Comparison of ENCODE assay signal across 8 mouse cellular contexts in genomic region chr17:35896781-35897643, GRCm38 (mm10). TPM values are rescaled to one million over a fixed set of nuclear protein-coding genes. Genes with fewer than 3 reads are reported as not detected.
DNase-seq lines count a peak whose midpoint lies in the region; ATAC-seq and TF ChIP-seq lines count a peak whose summit lies in the region.

Gene 2310061I04Rik (minus strand): TSS chr17:35897431.

- H3K4me2 ChIP-seq in kidney, embryonic 14.5 days (replicated peaks; ENCODE audit: low read depth, low read length): peak within 1 kb of the TSS; percentile 88
- H3K4me2 ChIP-seq in limb, embryonic 15.5 days: peak within 1 kb of the TSS; percentile 98
- peak within 1 kb of the TSS; percentile 98 for H3K4me2 ChIP-seq in midbrain, postnatal 0 days (ENCODE audit: low read depth, low read length, poor library complexity, severe bottlenecking)

- peak within 1 kb of the TSS; percentile 98 for H3K27ac ChIP-seq in heart, embryonic 10.5 days
- peak within 1 kb of the TSS; percentile 82 for H3K27ac ChIP-seq in kidney, embryonic 14.5 days (ENCODE audit: low read depth, low read length)
- H3K27ac ChIP-seq in limb, embryonic 15.5 days: peak within 1 kb of the TSS; percentile 86
- H3K27ac ChIP-seq in midbrain, postnatal 0 days (ENCODE audit: low read depth, low read length): peak within 1 kb of the TSS; percentile 94

- peak within 1 kb of the TSS; percentile 89 for H3K9ac ChIP-seq in kidney, embryonic 14.5 days (ENCODE audit: low read depth, low read length)
- H3K9ac ChIP-seq in limb, embryonic 15.5 days: peak within 1 kb of the TSS; percentile 79
- H3K9ac ChIP-seq in midbrain, postnatal 0 days (replicated peaks; ENCODE audit: low read length, poor library complexity, severe bottlenecking): peak within 1 kb of the TSS; percentile 90

- H3K4me1 ChIP-seq in heart, embryonic 10.5 days: peaks cover 18% of the 10 kb centered on the region
- peaks cover 12% of the 10 kb centered on the region for H3K4me1 ChIP-seq in kidney, embryonic 14.5 days (ENCODE audit: control insufficient read depth, insufficient read depth, low read length)
- peaks cover 18% of the 10 kb centered on the region for H3K4me1 ChIP-seq in limb, embryonic 15.5 days
- H3K4me1 ChIP-seq in midbrain, postnatal 0 days (ENCODE audit: insufficient read depth, low read length): 0 out of 2 replicates have a peak, but pooled peaks cover 3% of the 10 kb centered on the region

- DNase-seq in brain, adult 2 months (ENCODE audit: low read depth, low spot score): peak; percentile 96
- peak; percentile 93 for DNase-seq in heart, embryonic 10.5 days (ENCODE audit: low spot score)
- DNase-seq in midbrain, postnatal 0 days (ENCODE audit: low spot score): peak; percentile 96
- DNase-seq in spleen, postnatal 10 days (ENCODE audit: low spot score in 2 of 2): peak; percentile 82 to 93

- peak; percentile 88 for ATAC-seq in erythroblast, adult 5-6 weeks (replicated peaks; ENCODE audit: low FRiP score, poor library complexity, severe bottlenecking)
- peak; percentile 93 for ATAC-seq in kidney, embryonic 14.5 days (ENCODE audit: low FRiP score, low TSS enrichment)
- ATAC-seq in limb, embryonic 15.5 days (ENCODE audit: insufficient number of reproducible peaks, low FRiP score, low TSS enrichment, low read depth): peak; percentile 90
- peak; percentile 92 for ATAC-seq in midbrain, postnatal 0 days (ENCODE audit: low FRiP score)

- H3K79me2 ChIP-seq in C2C12 (ENCODE audit: control insufficient read depth, insufficient read depth): peaks cover 18% of the 10 kb centered on the region

- peak within 1 kb of the TSS; percentile 70 for H3ac ChIP-seq in C2C12 (ENCODE audit: control insufficient read depth, insufficient read length, low read depth)

- WGBS in heart, embryonic 10.5 days: under 1% methylated on average over 67 of the region's 86 CpGs
- WGBS in kidney, embryonic 14.5 days: under 1% methylated on average over 61 of the region's 86 CpGs
- under 1% methylated on average over 86 of the region's 86 CpGs for WGBS in limb, embryonic 15.5 days
- WGBS in midbrain, postnatal 0 days: under 1% methylated on average over 60 of the region's 86 CpGs

- peaks cover 4% of the 10 kb centered on the region for H3K79me3 ChIP-seq in C2C12 (ENCODE audit: low read depth)

- no peak for TF ChIP-seq CTCF in C2C12 (IDR thresholded peaks at IDR 0.05; ENCODE audit: control insufficient read depth, insufficient read depth, insufficient read length)
- TF ChIP-seq CTCF in midbrain, postnatal 0 days (IDR thresholded peaks at IDR 0.05): no peak

- no peaks in the 10 kb centered on the region for H3K9me3 ChIP-seq in heart, embryonic 10.5 days
- H3K9me3 ChIP-seq in kidney, embryonic 14.5 days (ENCODE audit: control insufficient read depth, low read length): no peaks in the 10 kb centered on the region
- H3K9me3 ChIP-seq in limb, embryonic 15.5 days: no peaks in the 10 kb centered on the region
- H3K9me3 ChIP-seq in midbrain, postnatal 0 days (ENCODE audit: low read length): no peaks in the 10 kb centered on the region

- peaks cover 28% of the 10 kb centered on the region for H3K36me3 ChIP-seq in C2C12 (ENCODE audit: control insufficient read depth, insufficient read depth)
- peaks cover 62% of the 10 kb centered on the region for H3K36me3 ChIP-seq in heart, embryonic 10.5 days
- H3K36me3 ChIP-seq in kidney, embryonic 14.5 days (ENCODE audit: control insufficient read depth, insufficient read depth, low read length): peaks cover 57% of the 10 kb centered on the region
- H3K36me3 ChIP-seq in limb, embryonic 15.5 days: peaks cover 56% of the 10 kb centered on the region
- peaks cover 39% of the 10 kb centered on the region for H3K36me3 ChIP-seq in midbrain, postnatal 0 days (ENCODE audit: insufficient read depth, low read length)

- H3K27me3 ChIP-seq in C2C12 (ENCODE audit: control insufficient read depth, insufficient read depth, insufficient read length): no peaks in the 10 kb centered on the region
- H3K27me3 ChIP-seq in heart, embryonic 10.5 days (ENCODE audit: insufficient read depth, poor library complexity, severe bottlenecking): no peaks in the 10 kb centered on the region
- H3K27me3 ChIP-seq in kidney, embryonic 14.5 days (ENCODE audit: control insufficient read depth, insufficient read depth, low read length): no peaks in the 10 kb centered on the region
- no peaks in the 10 kb centered on the region for H3K27me3 ChIP-seq in limb, embryonic 15.5 days
- no peaks in the 10 kb centered on the region for H3K27me3 ChIP-seq in midbrain, postnatal 0 days (ENCODE audit: insufficient read depth, low read length)

- H3K4me3 ChIP-seq in C2C12 (ENCODE audit: insufficient read depth, poor library complexity, severe bottlenecking): peak within 1 kb of the TSS; percentile 64
- H3K4me3 ChIP-seq in heart, embryonic 10.5 days: peak within 1 kb of the TSS; percentile 75
- H3K4me3 ChIP-seq in kidney, embryonic 14.5 days (ENCODE audit: low read length): peak within 1 kb of the TSS; percentile 83
- peak within 1 kb of the TSS; percentile 84 for H3K4me3 ChIP-seq in limb, embryonic 15.5 days
- H3K4me3 ChIP-seq in midbrain, postnatal 0 days (ENCODE audit: low read depth, low read length): peak within 1 kb of the TSS; percentile 85

TF ChIP-seq in C2C12, 6 proteins besides CTCF, POLR2A, EP300 and RAD21:
- TF ChIP-seq FOSL1 (IDR thresholded peaks at IDR 0.05; ENCODE audit: insufficient read depth, low read length, poor library complexity, severe bottlenecking) (no peak), CEBPB (IDR thresholded peaks at IDR 0.05; ENCODE audit: low read depth) (no peak), MYOG (IDR thresholded peaks at IDR 0.05; ENCODE audit: control insufficient read depth, extremely low read depth, insufficient read length) (no peak), USF1 (IDR thresholded peaks at IDR 0.05; ENCODE audit: low read depth) (no peak), MYOD1 (IDR thresholded peaks at IDR 0.05; ENCODE audit: control insufficient read depth, insufficient read length, low read depth) (no peak), MAX (IDR thresholded peaks at IDR 0.05) (no peak)
TF ChIP-seq in C2C12: peak in this region for 0.

RNA-seq across cellular contexts. Expression of gene 2310061I04Rik, which starts in this region (rescaled TPM):
- 36.0 TPM for polyA plus RNA-seq in C2C12 (2012; fragmentation: generic; extraction: Trizol)
- total RNA-seq in erythroblast, adult 5-6 weeks (2015; ENCODE audit: low replicate concordance): 17.1 and 21.5 TPM in 2 replicates
- total RNA-seq in erythroblast, adult 5-6 weeks (2017; ENCODE audit: low replicate concordance): 3.9 TPM in 1 of 2 replicates, not detected in the other
- 23.8 and 26.7 TPM in 2 replicates for polyA plus RNA-seq in heart, embryonic 10.5 days (2016; fragmentation: Nextera tagmentation; extraction: Ambion mirVana)
- polyA plus RNA-seq in kidney, embryonic 14.5 days (2014; fragmentation: Nextera tagmentation; extraction: Ambion mirVana): 36.2 and 41.5 TPM in 2 replicates
- polyA plus RNA-seq in limb, embryonic 15.5 days (2015; fragmentation: Nextera tagmentation; extraction: Ambion mirVana): 18.0 and 23.0 TPM in 2 replicates
- total RNA-seq in midbrain, postnatal 0 days (2014; rRNA removed): 43.5 and 47.7 TPM in 2 replicates
- 88.3 and 89.3 TPM in 2 replicates for polyA plus RNA-seq in midbrain, postnatal 0 days (2015; fragmentation: Nextera tagmentation; extraction: Ambion mirVana)

Comparison
In these comparisons a context has a peak if more than half of its experiments do, and no peak if none do; other contexts are left out.
1. Peak in every context shown above with its lines: DNase-seq, ATAC-seq, H3K4me3 ChIP-seq and H3K27ac ChIP-seq.